Comparison of ENCODE assay signal across 12 mouse cellular contexts in the genomic region with DNA sequence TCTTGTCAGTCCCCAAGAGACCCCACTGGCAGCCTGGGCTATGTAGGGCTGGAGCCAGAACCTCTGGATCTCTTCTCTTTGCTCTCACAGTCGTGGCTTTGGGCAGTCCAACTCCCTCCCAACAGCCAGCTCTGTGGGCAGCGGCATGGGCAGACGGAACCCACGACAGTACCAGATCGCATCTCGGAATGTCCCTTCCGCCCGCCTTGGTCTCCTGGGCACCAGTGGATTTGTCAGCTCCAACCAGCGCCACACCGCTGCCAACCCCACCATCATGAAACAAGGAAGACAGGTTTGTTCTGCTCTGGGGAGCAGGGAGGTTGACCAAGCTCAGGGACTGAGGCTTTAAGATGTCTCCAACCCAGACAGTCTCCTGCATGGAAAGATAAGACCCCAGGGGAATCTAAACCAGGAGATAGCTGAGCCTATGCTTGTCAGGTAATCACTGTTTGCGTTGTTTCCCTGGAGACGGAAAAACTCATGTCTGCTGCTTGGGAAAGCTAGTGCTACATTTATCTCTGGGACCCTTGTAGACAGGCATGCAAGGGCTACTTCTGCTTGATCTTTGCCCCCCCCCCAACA.
DNase-seq lines count a peak whose midpoint lies in the region; ATAC-seq and TF ChIP-seq lines count a peak whose summit lies in the region.
"Had no signal": no experiment of that assay in that cellular context is flagged by ENCODE, and none has a peak within 500 bp of the region (broad histone marks: within the 10 kb centered on the region; RNA-seq: fewer than 3 reads in every experiment).

No protein-coding gene starts in this region.

- 0 out of 2 replicates have a peak, but pooled peaks have one; percentile 11 for ATAC-seq in kidney, embryonic 14.5 days (ENCODE audit: low FRiP score, low TSS enrichment)
- no peak for ATAC-seq in heart, postnatal 0 days (ENCODE audit: insufficient read depth, low read depth)

- peak; percentile 92 for DNase-seq in heart, adult 11 months
- no peak for DNase-seq in heart, adult 9 months (ENCODE audit: low spot score in 2 of 2)
- no peak for DNase-seq in kidney, postnatal 25 days
- DNase-seq in c-Kit-positive CD71-positive TER-119-positive erythroid progenitor cells, embryonic 14.5 days (ENCODE audit: low spot score): peak; percentile 7
- DNase-seq in heart, postnatal 0 days (ENCODE audit: low spot score): no peak
- no peak for DNase-seq in right cerebral cortex, postnatal 4 days

- H3K9me3 ChIP-seq in kidney, embryonic 14.5 days (ENCODE audit: control insufficient read depth, low read length): no peaks in the 10 kb centered on the region
- no peaks in the 10 kb centered on the region for H3K9me3 ChIP-seq in heart, postnatal 0 days (replicated peaks; ENCODE audit: control insufficient read depth, low read length)
- H3K9me3 ChIP-seq: embryonic facial prominence, embryonic 15.5 days; forebrain, embryonic 13.5 days; limb, embryonic 15.5 days; neural tube, embryonic 12.5 days had no signal

- no peak for TF ChIP-seq EP300 in heart, postnatal 0 days (IDR thresholded peaks at IDR 0.05; ENCODE audit: low read depth)

- no peaks in the 10 kb centered on the region for H3K36me3 ChIP-seq in kidney, embryonic 14.5 days (ENCODE audit: control insufficient read depth, insufficient read depth, low read length)
- H3K36me3 ChIP-seq in heart, postnatal 0 days (replicated peaks; ENCODE audit: control insufficient read depth, insufficient read depth, low read length): peaks cover 28% of the 10 kb centered on the region
- H3K36me3 ChIP-seq: neural tube, embryonic 12.5 days had no signal

- WGBS in kidney, embryonic 14.5 days: 92% methylated on average over 12 of the region's 12 CpGs
- 65% methylated on average over 12 of the region's 12 CpGs for WGBS in heart, postnatal 0 days

- no peak overlapping the region for H3K4me2 ChIP-seq in kidney, embryonic 14.5 days (replicated peaks; ENCODE audit: low read depth, low read length)
- H3K4me2 ChIP-seq in heart, postnatal 0 days (ENCODE audit: low read depth, low read length): no peak overlapping the region

- no peaks in the 10 kb centered on the region for H3K4me1 ChIP-seq in kidney, embryonic 14.5 days (ENCODE audit: control insufficient read depth, insufficient read depth, low read length)
- peaks cover 29% of the 10 kb centered on the region for H3K4me1 ChIP-seq in heart, postnatal 0 days (ENCODE audit: control insufficient read depth, insufficient read depth)

- TF ChIP-seq CTCF in heart, postnatal 0 days (IDR thresholded peaks at IDR 0.05; ENCODE audit: low read depth): no peak

- no peaks in the 10 kb centered on the region for H3K27me3 ChIP-seq in kidney, embryonic 14.5 days (ENCODE audit: control insufficient read depth, insufficient read depth, low read length)
- H3K27me3 ChIP-seq in heart, postnatal 0 days (ENCODE audit: control insufficient read depth, insufficient read depth, low read length): no peaks in the 10 kb centered on the region
- H3K27me3 ChIP-seq: embryonic facial prominence, embryonic 15.5 days; forebrain, embryonic 13.5 days; limb, embryonic 15.5 days; neural tube, embryonic 12.5 days; Patski had no signal

- H3K27ac ChIP-seq in kidney, embryonic 14.5 days (ENCODE audit: low read depth, low read length): no peak overlapping the region
- H3K27ac ChIP-seq in heart, postnatal 0 days (ENCODE audit: low read depth): peak overlapping the region; percentile 89
- H3K27ac ChIP-seq: forebrain, embryonic 13.5 days; neural tube, embryonic 12.5 days had no signal

- H3K9ac ChIP-seq in kidney, embryonic 14.5 days (ENCODE audit: low read depth, low read length): no peak overlapping the region
- no peak overlapping the region for H3K9ac ChIP-seq in heart, postnatal 0 days (replicated peaks; ENCODE audit: low read depth, low read length)
- H3K9ac ChIP-seq: embryonic facial prominence, embryonic 15.5 days; forebrain, embryonic 13.5 days; neural tube, embryonic 12.5 days had no signal

- no peak overlapping the region for H3K4me3 ChIP-seq in kidney, embryonic 14.5 days (ENCODE audit: low read length)
- H3K4me3 ChIP-seq in heart, postnatal 0 days (ENCODE audit: low read depth, low read length): no peak overlapping the region

Comparison
In these comparisons a context has a peak if more than half of its experiments do, and no peak if none do; other contexts are left out.
1. DNase-seq: peak in heart, adult 11 months (single experiment) and c-Kit-positive CD71-positive TER-119-positive erythroid progenitor cells, embryonic 14.5 days (single experiment); none in heart, adult 9 months (0 of 2), kidney, postnatal 25 days (0 of 2), heart, postnatal 0 days (single experiment) and right cerebral cortex, postnatal 4 days (single experiment).